Mouse (Mus musculus) embryonic fibroblast, embryonic 13.5 days (primary cell): ENCODE results near the gene Cadm2.

Experiments
- CTCF ChIP-seq: IDR thresholded peaks from 2 replicates; pipeline ENCODE4 v1.5.1; 2011; ENCODE audit warnings: mild to moderate bottlenecking, control low read depth, low read length, moderate library complexity, borderline replicate concordance; ENCODE audit not compliant: insufficient read depth
- POLR2A ChIP-seq: IDR thresholded peaks from 2 replicates; pipeline ENCODE4 v1.6.1; 2011; ENCODE audit warnings: low read depth, mild to moderate bottlenecking, control low read depth, low read length, moderate library complexity

DNA sequence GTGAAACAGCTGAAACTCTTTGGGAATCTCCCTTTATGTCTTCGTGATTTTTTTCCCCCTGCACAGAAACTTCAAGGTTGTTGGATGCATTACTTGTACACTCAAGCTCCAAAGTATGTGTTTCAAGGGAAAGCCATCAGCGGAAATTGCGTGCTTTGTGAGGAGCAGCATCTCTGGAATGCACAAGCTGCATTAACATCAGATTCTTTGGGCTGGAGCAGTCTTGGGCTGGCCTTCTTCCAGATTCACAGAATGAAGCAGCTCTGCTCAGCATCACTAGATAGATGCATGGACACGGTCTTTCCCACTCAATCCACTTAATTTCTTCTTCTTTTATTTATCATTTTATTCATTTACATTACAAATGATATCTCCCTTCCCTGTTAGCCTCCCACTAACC lies 977.1 kb downstream of the Cadm2 start:
- TF ChIP-seq CTCF: no peak
- TF ChIP-seq POLR2A: no peak
